ENCODE assay signal across 8 mouse cellular contexts in genomic region chr5:23418797-23419595, GRCm38 (mm10). TPM values are rescaled to one million over a fixed set of nuclear protein-coding genes. Genes with fewer than 3 reads are reported as not detected.
A peak's percentile ranks its signal among the peaks of the same experiment; 100 is the strongest.
DNase-seq lines count a peak whose midpoint lies in the region; ATAC-seq and TF ChIP-seq lines count a peak whose summit lies in the region.

No protein-coding gene starts in this region.

- 3% methylated on average over 18 of the region's 18 CpGs for WGBS in kidney, adult 2 months
- 4% methylated on average over 18 of the region's 18 CpGs for WGBS in heart, postnatal 0 days

- peak overlapping the region; percentile 84 for H3K27ac ChIP-seq in kidney, adult 2 months (ENCODE audit: insufficient read depth, low read depth, low read length)
- H3K27ac ChIP-seq in heart, postnatal 0 days (ENCODE audit: low read depth), result peak overlapping the region; percentile 99

- H3K4me1 ChIP-seq in kidney, adult 2 months (ENCODE audit: control insufficient read depth, insufficient read depth, low read length), result peaks cover 39% of the 10 kb centered on the region
- H3K4me1 ChIP-seq in heart, postnatal 0 days (ENCODE audit: control insufficient read depth, insufficient read depth), result peaks cover 45% of the 10 kb centered on the region

- no peak for TF ChIP-seq EP300 in heart, postnatal 0 days (IDR thresholded peaks at IDR 0.05; ENCODE audit: low read depth)

- no peak for TF ChIP-seq POLR2A in kidney, adult 2 months (IDR thresholded peaks at IDR 0.05; ENCODE audit: low read depth, low read length)

- H3K36me3 ChIP-seq in kidney, adult 2 months (ENCODE audit: control insufficient read depth, insufficient read depth, low read length), result peaks cover 3% of the 10 kb centered on the region; the same call in 1 of the 2 replicates
- H3K36me3 ChIP-seq in heart, postnatal 0 days (replicated peaks; ENCODE audit: control insufficient read depth, insufficient read depth, low read length), result peaks cover 14% of the 10 kb centered on the region

- peak overlapping the region; percentile 78 for H3K4me2 ChIP-seq in heart, postnatal 0 days (ENCODE audit: low read depth, low read length)

- no peaks in the 10 kb centered on the region for H3K9me3 ChIP-seq in heart, postnatal 0 days (replicated peaks; ENCODE audit: control insufficient read depth, low read length)

- no peaks in the 10 kb centered on the region for H3K27me3 ChIP-seq in kidney, adult 2 months (replicated peaks; ENCODE audit: control insufficient read depth, insufficient read depth, low read length)
- no peaks in the 10 kb centered on the region for H3K27me3 ChIP-seq in heart, postnatal 0 days (ENCODE audit: control insufficient read depth, insufficient read depth, low read length)

- H3K4me3 ChIP-seq in kidney, adult 2 months (ENCODE audit: insufficient read depth, low read depth, low read length), result peak overlapping the region; percentile 58
- peak overlapping the region; percentile 76 for H3K4me3 ChIP-seq in heart, postnatal 0 days (ENCODE audit: low read depth, low read length)

- peak overlapping the region; percentile 75 for H3K9ac ChIP-seq in heart, postnatal 0 days (replicated peaks; ENCODE audit: low read depth, low read length)

- no peak for TF ChIP-seq CTCF in kidney, adult 2 months (conservative IDR thresholded peaks at IDR 0.05; ENCODE audit: insufficient read depth, insufficient read length, low read depth, low read length)
- peak; percentile 24; the same call in 1 of the 2 replicates for TF ChIP-seq CTCF in heart, postnatal 0 days (IDR thresholded peaks at IDR 0.05; ENCODE audit: low read depth)

- no peak for ATAC-seq in heart, postnatal 0 days (ENCODE audit: insufficient read depth, low read depth)
- ATAC-seq in megakaryocyte, adult 5-6 weeks (ENCODE audit: poor library complexity, severe bottlenecking), result peak; percentile 6; the same call in 1 of the 2 replicates

- peak; percentile 53 for DNase-seq in kidney, adult 2 months
- DNase-seq in kidney, adult 8-10 months, result no peak
- DNase-seq in R1 (ENCODE audit: low read depth, low spot score), result peak; percentile 64
- peak; percentile 64 for DNase-seq in heart, postnatal 0 days (ENCODE audit: low spot score)
- DNase-seq in gastrocnemius, adult 18-20 months (ENCODE audit: low spot score), result no peak
- DNase-seq in thymus, postnatal 25 days, result no peak
- DNase-seq in right cerebral cortex, postnatal 36 days (ENCODE audit: low spot score in 2 of 2), result no peak

RNA-seq across cellular contexts. Expression of gene Kmt2e, which starts 15.2 kb away (rescaled TPM):
- 18.8 and 19.8 TPM in 2 replicates for polyA plus RNA-seq in kidney, adult 2 months (2012; rRNA removed)
- total RNA-seq in heart, postnatal 0 days (2014; rRNA removed; ENCODE audit: low replicate concordance), result 31.4 and 34.5 TPM in 2 replicates
- polyA plus RNA-seq in heart, postnatal 0 days (2015; fragmentation: Nextera tagmentation; extraction: Ambion mirVana), result 55.0 and 55.4 TPM in 2 replicates
- total RNA-seq in megakaryocyte, adult 5-6 weeks (2015), result 148 and 158 TPM in 2 replicates
- 63.3 and 69.2 TPM in 2 replicates for total RNA-seq in megakaryocyte, adult 5-6 weeks (2017)
- 10 to 100 TPM; 20.3 to 28.3 TPM for total RNA-seq in gastrocnemius, adult 18-20 months (2021)

Comparison
In these comparisons a context has a peak if more than half of its experiments do, and no peak if none do; other contexts are left out.
1. DNase-seq: peak in kidney, adult 2 months (single experiment), R1 (single experiment) and heart, postnatal 0 days (single experiment); none in kidney, adult 8-10 months (0 of 2), gastrocnemius, adult 18-20 months (single experiment), thymus, postnatal 25 days (single experiment) and right cerebral cortex, postnatal 36 days (0 of 2).